In genomic region chr4:144965255-144965654, GRCm38 (mm10) we compare ENCODE assay signal across 24 mouse cellular contexts.
DNase-seq lines count a peak whose midpoint lies in the region; ATAC-seq lines count a peak whose summit lies in the region.
"Had no signal": no experiment of that assay in that cellular context is flagged by ENCODE, and none has a peak within 500 bp of the region (broad histone marks: within the 10 kb centered on the region; RNA-seq: fewer than 3 reads in every experiment).

No protein-coding gene starts in this region.

- H3K4me1 ChIP-seq in hindbrain, embryonic 16.5 days (ENCODE audit: control insufficient read depth, insufficient read depth, low read depth, low read length), result no peaks in the 10 kb centered on the region
- no peaks in the 10 kb centered on the region for H3K4me1 ChIP-seq in hindbrain, embryonic 14.5 days (replicated peaks; ENCODE audit: control insufficient read depth, insufficient read depth, low read length)
- H3K4me1 ChIP-seq in midbrain, embryonic 11.5 days (ENCODE audit: control insufficient read depth, insufficient read depth, low read length), result no peaks in the 10 kb centered on the region
- H3K4me1 ChIP-seq in midbrain, embryonic 14.5 days (ENCODE audit: control insufficient read depth, insufficient read depth, low read length), result no peaks in the 10 kb centered on the region
- H3K4me1 ChIP-seq: hindbrain, embryonic 10.5 days; hindbrain, embryonic 15.5 days had no signal

- DNase-seq in cerebellum, postnatal 10 days, result peak; percentile 26 to 38
- no peak for DNase-seq in cerebellum, postnatal 36 days
- DNase-seq in hindbrain, embryonic 14.5 days (ENCODE audit: low spot score), result no peak
- no peak for DNase-seq in midbrain, embryonic 11.5 days (ENCODE audit: low spot score, missing footprints)
- DNase-seq in midbrain, embryonic 14.5 days, result no peak
- DNase-seq: adrenal gland, adult 8-10 months; adrenal gland, postnatal 25 days; cerebellum, adult 11-12 months; cerebellum, adult 8-10 months; cerebellum, postnatal 14 days; gastrocnemius, postnatal 25 days; heart, adult 18-20 months; heart, postnatal 10 days; heart, postnatal 36 days had no signal

- H3K36me3 ChIP-seq in hindbrain, embryonic 16.5 days (ENCODE audit: control insufficient read depth, insufficient read depth, low read length), result no peaks in the 10 kb centered on the region
- H3K36me3 ChIP-seq in hindbrain, embryonic 14.5 days (replicated peaks; ENCODE audit: control insufficient read depth, insufficient read depth), result peaks cover 9% of the 10 kb centered on the region
- no peaks in the 10 kb centered on the region for H3K36me3 ChIP-seq in midbrain, embryonic 11.5 days (ENCODE audit: control insufficient read depth, insufficient read depth, low read length)
- no peaks in the 10 kb centered on the region for H3K36me3 ChIP-seq in midbrain, embryonic 14.5 days (ENCODE audit: control insufficient read depth, insufficient read depth, low read length)
- H3K36me3 ChIP-seq: embryonic facial prominence, embryonic 12.5 days; embryonic facial prominence, embryonic 15.5 days; heart, embryonic 15.5 days; hindbrain, embryonic 15.5 days had no signal

- H3K27ac ChIP-seq in hindbrain, embryonic 16.5 days (ENCODE audit: low read depth, low read length), result no peak overlapping the region
- no peak overlapping the region for H3K27ac ChIP-seq in hindbrain, embryonic 14.5 days
- H3K27ac ChIP-seq in midbrain, embryonic 11.5 days (ENCODE audit: low read depth, low read length), result no peak overlapping the region
- no peak overlapping the region for H3K27ac ChIP-seq in midbrain, embryonic 14.5 days (replicated peaks; ENCODE audit: low read depth, low read length)
- H3K27ac ChIP-seq: embryonic facial prominence, embryonic 12.5 days; embryonic facial prominence, embryonic 15.5 days; heart, embryonic 15.5 days; hindbrain, embryonic 10.5 days; hindbrain, embryonic 15.5 days had no signal

- H3K4me3 ChIP-seq in hindbrain, embryonic 16.5 days (ENCODE audit: low read length), result no peak overlapping the region
- no peak overlapping the region for H3K4me3 ChIP-seq in hindbrain, embryonic 14.5 days (replicated peaks; ENCODE audit: low read length)
- no peak overlapping the region for H3K4me3 ChIP-seq in midbrain, embryonic 11.5 days (ENCODE audit: low read depth, low read length)
- no peak overlapping the region for H3K4me3 ChIP-seq in midbrain, embryonic 14.5 days (replicated peaks; ENCODE audit: low read depth, low read length)
- H3K4me3 ChIP-seq: embryonic facial prominence, embryonic 12.5 days; embryonic facial prominence, embryonic 15.5 days; heart, embryonic 12.5 days; heart, embryonic 15.5 days; hindbrain, embryonic 10.5 days; hindbrain, embryonic 15.5 days had no signal

- WGBS in hindbrain, embryonic 16.5 days, result 75% methylated on average over 2 of the region's 2 CpGs
- WGBS in hindbrain, embryonic 14.5 days, result 78% methylated on average over 2 of the region's 2 CpGs
- 85% methylated on average over 2 of the region's 2 CpGs for WGBS in midbrain, embryonic 11.5 days
- 84% methylated on average over 2 of the region's 2 CpGs for WGBS in midbrain, embryonic 14.5 days

- no peak overlapping the region for H3K9ac ChIP-seq in hindbrain, embryonic 16.5 days (ENCODE audit: low read depth, low read length)
- no peak overlapping the region for H3K9ac ChIP-seq in hindbrain, embryonic 14.5 days
- no peak overlapping the region for H3K9ac ChIP-seq in midbrain, embryonic 11.5 days (ENCODE audit: low read length)
- H3K9ac ChIP-seq in midbrain, embryonic 14.5 days (replicated peaks; ENCODE audit: low read length), result no peak overlapping the region
- H3K9ac ChIP-seq: embryonic facial prominence, embryonic 12.5 days; embryonic facial prominence, embryonic 15.5 days; heart, embryonic 12.5 days; heart, embryonic 15.5 days; hindbrain, embryonic 15.5 days had no signal

- H3K9me3 ChIP-seq in hindbrain, embryonic 16.5 days (ENCODE audit: control insufficient read depth, low read length), result no peaks in the 10 kb centered on the region
- H3K9me3 ChIP-seq in hindbrain, embryonic 14.5 days (ENCODE audit: control insufficient read depth, low read length), result no peaks in the 10 kb centered on the region
- H3K9me3 ChIP-seq in midbrain, embryonic 11.5 days (ENCODE audit: control insufficient read depth, low read length), result no peaks in the 10 kb centered on the region
- no peaks in the 10 kb centered on the region for H3K9me3 ChIP-seq in midbrain, embryonic 14.5 days (ENCODE audit: control insufficient read depth, low read length)
- H3K9me3 ChIP-seq: embryonic facial prominence, embryonic 12.5 days; embryonic facial prominence, embryonic 15.5 days; heart, embryonic 12.5 days; heart, embryonic 15.5 days; hindbrain, embryonic 10.5 days; hindbrain, embryonic 15.5 days had no signal

- H3K4me2 ChIP-seq in hindbrain, embryonic 16.5 days (ENCODE audit: low read length), result no peak overlapping the region
- no peak overlapping the region for H3K4me2 ChIP-seq in hindbrain, embryonic 14.5 days (replicated peaks)
- H3K4me2 ChIP-seq in midbrain, embryonic 11.5 days, result no peak overlapping the region
- H3K4me2 ChIP-seq in midbrain, embryonic 14.5 days (ENCODE audit: low read length), result no peak overlapping the region
- H3K4me2 ChIP-seq: embryonic facial prominence, embryonic 12.5 days; embryonic facial prominence, embryonic 15.5 days; heart, embryonic 12.5 days; heart, embryonic 15.5 days; hindbrain, embryonic 15.5 days had no signal

- peak; percentile 69; the same call in 1 of the 2 replicates for ATAC-seq in hindbrain, embryonic 16.5 days
- no peak for ATAC-seq in hindbrain, embryonic 14.5 days (ENCODE audit: low FRiP score)
- 0 out of 2 replicates have a peak, but pooled peaks have one; percentile 20 for ATAC-seq in midbrain, embryonic 11.5 days (ENCODE audit: low FRiP score)
- ATAC-seq in midbrain, embryonic 14.5 days (ENCODE audit: low FRiP score, low TSS enrichment), result no peak
- ATAC-seq: activated CD4-positive, CD25-positive, alpha-beta regulatory T cell, adult 4 months; inflammation-experienced regulatory T-cells, adult 6 months; intestine, embryonic 16.5 days had no signal

- H3K27me3 ChIP-seq in hindbrain, embryonic 16.5 days (replicated peaks; ENCODE audit: control insufficient read depth, insufficient read depth, low read length), result no peaks in the 10 kb centered on the region
- H3K27me3 ChIP-seq in hindbrain, embryonic 14.5 days (ENCODE audit: control insufficient read depth, insufficient read depth, low read length), result no peaks in the 10 kb centered on the region
- H3K27me3 ChIP-seq in midbrain, embryonic 11.5 days (ENCODE audit: control insufficient read depth, insufficient read depth, low read length), result no peaks in the 10 kb centered on the region
- H3K27me3 ChIP-seq in midbrain, embryonic 14.5 days (ENCODE audit: control insufficient read depth, insufficient read depth, low read length), result no peaks in the 10 kb centered on the region
- H3K27me3 ChIP-seq: embryonic facial prominence, embryonic 12.5 days; embryonic facial prominence, embryonic 15.5 days; heart, embryonic 12.5 days; heart, embryonic 15.5 days; hindbrain, embryonic 15.5 days had no signal

Comparison
In these comparisons a context has a peak if more than half of its experiments do, and no peak if none do; other contexts are left out.
1. DNase-seq: peak in cerebellum, postnatal 10 days (2 of 2); none in cerebellum, postnatal 36 days (0 of 2), hindbrain, embryonic 14.5 days (single experiment), midbrain, embryonic 11.5 days (single experiment) and midbrain, embryonic 14.5 days (single experiment).
2. ATAC-seq: peak in hindbrain, embryonic 16.5 days (single experiment) and midbrain, embryonic 11.5 days (single experiment); none in hindbrain, embryonic 14.5 days (single experiment) and midbrain, embryonic 14.5 days (single experiment).